In genomic region chr4:89172873-89173605, GRCm38 (mm10) we compare ENCODE assay signal across 15 mouse cellular contexts. TPM values are rescaled to one million over a fixed set of nuclear protein-coding genes. Genes with fewer than 3 reads are reported as not detected.
DNase-seq lines count a peak whose midpoint lies in the region; ATAC-seq lines count a peak whose summit lies in the region.
"Had no signal": no experiment of that assay in that cellular context is flagged by ENCODE, and none has a peak within 500 bp of the region (broad histone marks: within the 10 kb centered on the region; RNA-seq: fewer than 3 reads in every experiment).

No protein-coding gene starts in this region.

- intact Hi-C loops in heart, postnatal 36 days (cut with DNase I) = no loop called here

- no peak overlapping the region for H3K27ac ChIP-seq in forebrain, embryonic 15.5 days (replicated peaks)
- H3K27ac ChIP-seq in forebrain, embryonic 12.5 days = no peak overlapping the region
- H3K27ac ChIP-seq in liver, embryonic 11.5 days (ENCODE audit: low read depth, low read length) = no peak overlapping the region
- H3K27ac ChIP-seq: embryonic facial prominence, embryonic 13.5 days; hindbrain, embryonic 10.5 days; limb, embryonic 15.5 days had no signal

- no peak overlapping the region for H3K9ac ChIP-seq in forebrain, embryonic 15.5 days (replicated peaks)
- H3K9ac ChIP-seq in forebrain, embryonic 12.5 days = no peak overlapping the region
- no peak overlapping the region for H3K9ac ChIP-seq in liver, embryonic 11.5 days (ENCODE audit: low read depth, low read length)
- H3K9ac ChIP-seq: embryonic facial prominence, embryonic 13.5 days; limb, embryonic 15.5 days had no signal

- peak; percentile 8 to 32 for DNase-seq in kidney, postnatal 4 days
- DNase-seq in kidney, postnatal 36 days = no peak
- peak; percentile 3 for DNase-seq in brain, embryonic 18.5 days (ENCODE audit: low read depth, low spot score)
- DNase-seq in heart, postnatal 36 days = peak; percentile 30 to 33
- no peak for DNase-seq in liver, embryonic 11.5 days (ENCODE audit: low spot score)
- DNase-seq in MN1 (ENCODE audit: low spot score) = no peak
- DNase-seq: cerebellum, postnatal 14 days; thymus, postnatal 25 days had no signal

- H3K27me3 ChIP-seq in forebrain, embryonic 15.5 days = no peaks in the 10 kb centered on the region
- H3K27me3 ChIP-seq in forebrain, embryonic 12.5 days = no peaks in the 10 kb centered on the region
- no peaks in the 10 kb centered on the region for H3K27me3 ChIP-seq in liver, embryonic 11.5 days (replicated peaks; ENCODE audit: control insufficient read depth, insufficient read depth, low read length)
- H3K27me3 ChIP-seq: embryonic facial prominence, embryonic 13.5 days; limb, embryonic 15.5 days; megakaryocyte, embryonic 14.5 days had no signal

- H3K36me3 ChIP-seq in forebrain, embryonic 15.5 days = peaks cover 35% of the 10 kb centered on the region
- H3K36me3 ChIP-seq in forebrain, embryonic 12.5 days (replicated peaks) = peaks cover 82% of the 10 kb centered on the region
- peaks cover 46% of the 10 kb centered on the region for H3K36me3 ChIP-seq in liver, embryonic 11.5 days (ENCODE audit: control insufficient read depth, insufficient read depth, low read length)

- no peak overlapping the region for H3K4me3 ChIP-seq in forebrain, embryonic 15.5 days
- H3K4me3 ChIP-seq in forebrain, embryonic 12.5 days (replicated peaks) = no peak overlapping the region
- H3K4me3 ChIP-seq in liver, embryonic 11.5 days (ENCODE audit: low read depth, low read length) = no peak overlapping the region
- H3K4me3 ChIP-seq: embryonic facial prominence, embryonic 13.5 days; hindbrain, embryonic 10.5 days; limb, embryonic 15.5 days; megakaryocyte, embryonic 14.5 days had no signal

- H3K4me2 ChIP-seq in forebrain, embryonic 15.5 days (replicated peaks) = no peak overlapping the region
- H3K4me2 ChIP-seq in forebrain, embryonic 12.5 days = no peak overlapping the region
- no peak overlapping the region for H3K4me2 ChIP-seq in liver, embryonic 11.5 days
- H3K4me2 ChIP-seq: embryonic facial prominence, embryonic 13.5 days; limb, embryonic 15.5 days had no signal

- ATAC-seq in forebrain, embryonic 15.5 days (replicated peaks) = peak; percentile 67
- ATAC-seq in forebrain, embryonic 12.5 days (ENCODE audit: low FRiP score) = no peak
- ATAC-seq in liver, embryonic 11.5 days (replicated peaks; ENCODE audit: low FRiP score) = no peak
- ATAC-seq: intestine, postnatal 0 days had no signal

- no peaks in the 10 kb centered on the region for H3K4me1 ChIP-seq in forebrain, embryonic 15.5 days
- H3K4me1 ChIP-seq in forebrain, embryonic 12.5 days = no peaks in the 10 kb centered on the region
- H3K4me1 ChIP-seq in liver, embryonic 11.5 days (replicated peaks; ENCODE audit: control insufficient read depth, insufficient read depth, low read length) = no peaks in the 10 kb centered on the region
- H3K4me1 ChIP-seq: embryonic facial prominence, embryonic 13.5 days; hindbrain, embryonic 10.5 days; limb, embryonic 15.5 days had no signal

- 87% methylated on average over 14 of the region's 14 CpGs for WGBS in forebrain, embryonic 15.5 days
- 96% methylated on average over 14 of the region's 14 CpGs for WGBS in forebrain, embryonic 12.5 days
- 94% methylated on average over 14 of the region's 14 CpGs for WGBS in liver, embryonic 11.5 days

- H3K9me3 ChIP-seq in forebrain, embryonic 15.5 days = no peaks in the 10 kb centered on the region
- no peaks in the 10 kb centered on the region for H3K9me3 ChIP-seq in forebrain, embryonic 12.5 days
- H3K9me3 ChIP-seq in liver, embryonic 11.5 days (ENCODE audit: control insufficient read depth, low read length) = no peaks in the 10 kb centered on the region
- H3K9me3 ChIP-seq: embryonic facial prominence, embryonic 13.5 days; limb, embryonic 15.5 days; megakaryocyte, embryonic 14.5 days had no signal

RNA-seq across cellular contexts. Expression of gene Mtap, which starts 36.1 kb away (rescaled TPM):
- polyA plus RNA-seq in forebrain, embryonic 15.5 days (2015; fragmentation: Nextera tagmentation; extraction: Ambion mirVana) = 27.8 and 29.3 TPM in 2 replicates
- polyA plus RNA-seq in forebrain, embryonic 12.5 days (2016; fragmentation: Nextera tagmentation; extraction: Ambion mirVana) = 67.5 and 70.4 TPM in 2 replicates
- total RNA-seq in heart, postnatal 36 days (2021) = 10 to 100 TPM; 20.5 to 21.0 TPM
- polyA plus RNA-seq in liver, embryonic 11.5 days (2014; fragmentation: Nextera tagmentation; extraction: Ambion mirVana) = 80.2 and 83.7 TPM in 2 replicates

Comparison
In these comparisons a context has a peak if more than half of its experiments do, and no peak if none do; other contexts are left out.
1. DNase-seq: peak in kidney, postnatal 4 days (2 of 2), brain, embryonic 18.5 days (single experiment) and heart, postnatal 36 days (2 of 2); none in kidney, postnatal 36 days (0 of 2), liver, embryonic 11.5 days (single experiment) and MN1 (single experiment).